Mouse (Mus musculus): ENCODE measurements around the gene B230104I21Rik.

DNA sequence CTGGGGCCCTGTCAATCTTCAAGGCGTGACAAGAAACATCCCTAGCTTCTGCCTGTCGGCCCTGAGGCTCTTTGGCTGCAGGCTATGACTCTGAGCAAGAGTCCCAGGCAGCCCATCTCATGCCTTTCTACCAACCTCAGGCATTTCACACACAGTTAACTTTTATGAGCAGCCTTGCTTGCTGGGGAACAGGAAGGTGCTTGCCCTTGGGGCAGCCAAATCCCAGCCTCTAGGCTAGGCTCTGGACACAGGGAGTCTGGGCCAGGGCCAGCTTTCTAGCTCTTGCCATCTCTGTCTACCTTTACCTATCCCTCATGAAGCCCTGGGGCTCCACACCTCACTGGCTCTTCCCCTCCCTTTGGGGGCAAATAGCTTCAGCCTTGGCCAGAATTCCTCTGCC is 53.7 kb downstream of the B230104I21Rik start:
- no peak for TF ChIP-seq POLR2A (IDR thresholded peaks at IDR 0.05; ENCODE audit: extremely low read depth, insufficient read depth, low read length)
- no peak for TF ChIP-seq CTCF (IDR thresholded peaks at IDR 0.05; ENCODE audit: low read depth, low read length)
